Mouse (Mus musculus) forebrain, embryonic 10.5 days (tissue): ENCODE data around the gene Ext2. TPM values are rescaled to one million over a fixed set of nuclear protein-coding genes. Genes with fewer than 3 reads are reported as not detected.

ENCODE experiments used
- DNase-seq: peaks from one replicate; pipeline ENCODE4 v3.0.0-alpha.2; 2017; ENCODE audit warnings: low spot score; ENCODE audit errors: extremely low spot score
- H3K27ac ChIP-seq: fragments of 300-500 bp; sonication (generic); 2 replicates; pipeline ENCODE4 v1.5.1; 2016; ENCODE audit warnings: mild to moderate bottlenecking
- H3K27me3 ChIP-seq: fragments of 300-500 bp; sonication (generic); 2 replicates; pipeline ENCODE4 v1.6.1; 2016; ENCODE audit warnings: mild to moderate bottlenecking; ENCODE audit not compliant: poor library complexity, severe bottlenecking
- H3K36me3 ChIP-seq: fragments of 300-500 bp; sonication (generic); replicated peaks from 2 replicates; pipeline ENCODE4 v1.6.1; 2016; ENCODE audit warnings: mild to moderate bottlenecking, moderate library complexity
- H3K4me1 ChIP-seq: fragments of 300-500 bp; sonication (generic); 2 replicates; pipeline ENCODE4 v1.6.1; 2016
- H3K4me3 ChIP-seq: fragments of 300-500 bp; sonication (generic); 2 replicates; pipeline ENCODE4 v1.5.1; 2016; ENCODE audit warnings: mild to moderate bottlenecking, moderate library complexity
- H3K9me3 ChIP-seq: fragments of 300-500 bp; sonication (generic); 2 replicates; pipeline ENCODE4 v1.6.1; 2016; ENCODE audit warnings: mild to moderate bottlenecking, moderate library complexity
- WGBS: fragments of 180-500 bp; shearing (Covaris S2); methylation state at CpG from one replicate; pipeline ENCODE4 v1.1.7; 2016; 5-methylcytosine and 5-hydroxymethylcytosine counted together
- polyA plus RNA-seq: library from polyadenylated mRNA; unstranded; fragments of >200 nt; fragmentation: Nextera tagmentation; extraction: Ambion mirVana; gene quantifications from 2 replicates; pipeline ENCODE4 v1.2.1, GENCODE M21; 2016

Gene Ext2
- polyA plus RNA-seq, 1 experiment from 2014 or later: 64.6 TPM

DNA sequence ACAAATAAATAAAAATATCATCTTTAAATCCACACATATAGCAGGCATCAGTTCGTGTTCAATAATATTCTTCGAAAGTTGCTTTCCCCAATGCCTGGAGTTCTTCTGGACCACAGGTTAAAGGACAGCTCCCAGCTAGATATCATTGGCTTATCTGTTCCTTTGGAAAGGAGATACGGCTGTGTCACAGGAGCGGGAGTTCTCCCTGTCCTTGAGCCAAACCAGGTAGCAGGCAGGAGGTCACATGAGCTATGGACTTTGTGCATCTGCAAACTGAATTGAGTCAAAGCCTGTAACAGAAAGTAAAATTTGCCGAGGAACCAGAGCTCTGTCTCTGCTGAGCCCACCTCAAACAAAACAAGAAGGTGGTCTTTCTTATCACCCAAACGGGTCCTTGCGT is 209.3 kb downstream of the Ext2 start:
- Histone ChIP-seq H3K36me3 (no peaks in the 10 kb centered on the region), H3K9me3 (no peaks in the 10 kb centered on the region), H3K4me3 (no peak overlapping the region), H3K27ac (no peak overlapping the region), H3K4me1 (peaks cover 40% of the 10 kb centered on the region), H3K27me3 (peaks cover 23% of the 10 kb centered on the region)
- DNase-seq: no peak
- 91% methylated on average over 7 of the region's 7 CpGs for WGBS

Other genes with a start within 250 kb of the Ext2 start
- gene Alx4, start 180.2 kb downstream of the Ext2 start, polyA plus RNA-seq: 20.1 and 20.4 TPM in 2 replicates
- 8.8 and 9.2 TPM in 2 replicates for gene Accs, start 27.4 kb upstream of the Ext2 start, polyA plus RNA-seq
- gene Accsl, start 46.6 kb upstream of the Ext2 start, polyA plus RNA-seq: 0.60 TPM in 1 of 2 replicates, not detected in the other
- gene Gm13889, start 134.6 kb upstream of the Ext2 start, polyA plus RNA-seq: 1.5 and 1.6 TPM in 2 replicates
- gene Gm27027, start 173.8 kb upstream of the Ext2 start, polyA plus RNA-seq: not detected in 2 replicates
- gene Alkbh3, start 188.2 kb upstream of the Ext2 start, polyA plus RNA-seq: 48.8 and 49.5 TPM in 2 replicates